In genomic region chr2:75938117-75939063, GRCm38 (mm10) we compare ENCODE assay signal across 8 mouse cellular contexts. TPM values are rescaled to one million over a fixed set of nuclear protein-coding genes. Genes with fewer than 3 reads are reported as not detected.
A peak's percentile ranks its signal among the peaks of the same experiment; 100 is the strongest.
DNase-seq lines count a peak whose midpoint lies in the region; ATAC-seq lines count a peak whose summit lies in the region.

Gene Ttc30b (minus strand): TSS chr2:75938585.

- ATAC-seq in hindbrain, embryonic 15.5 days (ENCODE audit: low FRiP score, low read depth): peak; percentile 93

- no peaks in the 10 kb centered on the region for H3K36me3 ChIP-seq in hindbrain, embryonic 15.5 days

- peak within 1 kb of the TSS; percentile 92 for H3K27ac ChIP-seq in hindbrain, embryonic 15.5 days (replicated peaks)

- H3K27me3 ChIP-seq in hindbrain, embryonic 15.5 days: no peaks in the 10 kb centered on the region

- peak within 1 kb of the TSS; percentile 35 for H3K9ac ChIP-seq in hindbrain, embryonic 15.5 days

- peak within 1 kb of the TSS; percentile 55 for H3K4me3 ChIP-seq in hindbrain, embryonic 15.5 days

- no peaks in the 10 kb centered on the region for H3K9me3 ChIP-seq in hindbrain, embryonic 15.5 days

- peak within 1 kb of the TSS; percentile 57 for H3K4me2 ChIP-seq in hindbrain, embryonic 15.5 days

- peak; percentile 86 for DNase-seq in T-cell, adult 2 months (ENCODE audit: low spot score)
- DNase-seq in cerebellum, postnatal 36 days: peak; percentile 74 to 86
- peak; percentile 87 for DNase-seq in gastrocnemius, adult 18-20 months (ENCODE audit: low spot score)
- DNase-seq in layer of hippocampus, postnatal 36 days: peak; percentile 78 to 79
- DNase-seq in lung, postnatal 25 days (ENCODE audit: low spot score): peak; percentile 80
- DNase-seq in retina, adult 2 months (ENCODE audit: low read depth, low spot score): peak; percentile 86
- peak; percentile 63 to 66 for DNase-seq in thymus, postnatal 36 days

- H3K4me1 ChIP-seq in hindbrain, embryonic 15.5 days (replicated peaks): peaks cover 4% of the 10 kb centered on the region; the same call in 1 of the 2 replicates

- 3% methylated on average over 39 of the region's 42 CpGs for WGBS in hindbrain, embryonic 15.5 days

RNA-seq across cellular contexts. Expression of gene Ttc30b, which starts in this region (rescaled TPM):
- 1 to 10 TPM; 2.2 to 2.3 TPM for total RNA-seq in gastrocnemius, adult 18-20 months (2021)
- polyA plus RNA-seq in hindbrain, embryonic 15.5 days (2015; fragmentation: Nextera tagmentation; extraction: Ambion mirVana): 17.5 and 21.8 TPM in 2 replicates
- total RNA-seq in layer of hippocampus, postnatal 36 days (2021): 10 to 100 TPM; 11.6 to 13.5 TPM

Comparison
In these comparisons a context has a peak if more than half of its experiments do, and no peak if none do; other contexts are left out.
1. Peak in every context shown above with its lines: DNase-seq, ATAC-seq, H3K4me3 ChIP-seq and H3K27ac ChIP-seq.